Mouse (Mus musculus): ENCODE results near the gene Fndc3b.

DNA sequence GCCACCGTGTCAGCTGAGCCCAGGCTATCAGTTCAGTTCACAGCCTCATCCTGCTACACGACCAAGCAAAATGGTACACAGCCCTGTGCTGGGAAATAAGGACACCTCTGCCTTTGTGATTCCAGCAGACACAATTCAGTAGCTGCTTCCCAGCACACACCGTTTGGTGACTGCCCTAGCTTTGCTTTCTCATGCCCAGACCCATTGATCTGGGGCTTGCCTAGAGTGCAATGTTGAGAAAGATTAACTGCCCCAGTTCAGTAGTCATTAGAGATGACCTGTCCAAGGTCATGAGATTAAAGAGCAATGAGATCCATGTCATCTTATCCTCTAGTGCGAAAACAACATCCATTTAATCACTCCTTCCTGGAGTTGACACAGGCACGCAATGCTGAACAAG is 47.9 kb downstream of the Fndc3b start:
- TF ChIP-seq CTCF (conservative IDR thresholded peaks at IDR 0.05; ENCODE audit: insufficient read depth, insufficient read length, low read depth, low read length): no peak
- TF ChIP-seq POLR2A (IDR thresholded peaks at IDR 0.05; ENCODE audit: low read depth, low read length): no peak

Data from kidney, adult 2 months (tissue).